Mouse (Mus musculus) lung, adult 10 weeks (tissue): ENCODE measurements around the gene Gramd1b. TPM values are rescaled to one million over a fixed set of nuclear protein-coding genes. Genes with fewer than 3 reads are reported as not detected.

Source experiments
- polyA plus RNA-seq: library from polyadenylated mRNA; stranded (reverse); fragments of 350-450 nt; fragmentation: Illumina TruSeq; extraction: RNeasy Lipid Tissue Mini Kit (QIAGEN cat#74804); gene quantifications from one replicate; pipeline ENCODE4 v1.2.3, GENCODE M21; 2014; ENCODE audit warnings: low read depth, low replicate concordance; ENCODE audit not compliant: insufficient read depth

Gene Gramd1b
- 4.4 TPM for polyA plus RNA-seq

DNA sequence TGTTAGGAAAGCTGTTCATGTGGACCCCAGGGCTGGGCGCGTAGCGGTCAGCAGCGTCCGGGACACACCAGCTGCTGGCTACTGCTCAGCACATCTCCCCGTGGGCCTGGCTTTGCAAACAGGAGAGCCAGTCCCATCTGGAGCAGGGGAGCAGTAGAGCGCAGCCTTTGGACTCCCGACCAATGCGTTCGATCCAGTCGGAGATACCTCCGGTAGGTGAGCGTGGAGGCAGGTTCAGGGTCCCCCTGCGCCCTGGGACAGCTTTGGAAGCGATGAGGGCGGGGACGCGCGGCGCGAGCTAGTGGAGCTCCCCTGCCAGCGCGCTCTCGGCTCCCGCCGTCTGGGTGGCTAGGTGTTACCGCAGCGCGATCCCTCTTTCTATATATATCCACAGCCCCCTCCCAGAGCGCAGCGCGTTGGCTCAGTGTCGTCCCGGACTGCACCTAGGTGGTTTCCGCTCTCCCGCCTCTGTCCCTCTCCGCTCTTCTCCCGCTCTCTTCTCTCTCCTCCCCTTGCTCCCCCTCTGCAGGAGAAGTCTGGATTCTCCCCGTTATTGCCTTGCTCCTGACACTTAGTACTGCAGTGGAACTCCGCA is at the start of gene Gramd1b:
Gramd1b (minus strand) TSS at position 357 of the 595 bp plus-strand sequence.

DNA sequence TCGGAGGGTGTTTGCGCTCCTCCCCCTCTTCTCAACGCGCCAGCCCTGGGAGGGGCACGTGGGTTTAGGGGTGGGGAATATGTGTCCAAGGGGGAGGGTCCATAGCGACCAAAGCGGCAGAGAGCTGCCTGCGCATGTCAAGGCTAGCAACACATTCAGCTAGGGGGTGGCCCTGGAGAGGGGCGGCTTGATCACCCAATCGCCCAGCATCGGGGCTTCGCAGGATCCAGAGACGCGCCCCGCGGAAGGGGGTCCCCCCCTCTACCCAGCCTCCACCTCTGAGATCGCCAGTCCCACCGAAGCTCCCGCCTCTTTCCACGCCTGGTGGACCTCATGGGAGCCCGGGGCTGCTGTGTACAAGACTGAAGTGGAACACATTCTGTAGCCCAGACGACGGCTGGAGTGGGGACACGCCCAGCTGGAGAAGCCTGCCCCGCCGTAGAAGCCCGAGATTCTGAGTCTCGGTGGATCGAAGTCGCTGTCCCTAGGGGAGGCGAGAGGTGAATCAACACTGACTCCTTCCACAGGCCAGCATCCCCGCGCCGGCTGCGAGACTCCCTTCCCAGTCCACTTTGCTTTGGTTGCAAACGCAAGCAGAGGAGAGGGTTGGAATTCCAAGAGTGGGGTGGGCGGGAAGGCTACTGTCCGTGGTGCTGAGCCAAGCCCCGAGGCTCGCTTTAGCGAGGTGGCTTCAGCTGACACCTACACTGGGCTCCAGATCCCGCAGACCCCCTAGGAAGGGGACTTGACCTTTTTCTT is 261.9 kb downstream of the Gramd1b start, which contains the start of gene Scn3b:
Scn3b (plus strand) TSS at position 115 of the 759 bp plus-strand sequence.

Other genes starting within 250 kb of the Gramd1b start
- gene Gm21915, start 139.2 kb upstream of the Gramd1b start, polyA plus RNA-seq: not detected
- 3.9 TPM for gene Clmp, start 154.6 kb upstream of the Gramd1b start, polyA plus RNA-seq